9 mouse cellular contexts compared by ENCODE assay signal in genomic region chr3:86038648-86039047, GRCm38 (mm10). TPM values are rescaled to one million over a fixed set of nuclear protein-coding genes. Genes with fewer than 3 reads are reported as not detected.
A peak's percentile ranks its signal among the peaks of the same experiment; 100 is the strongest.
DNase-seq lines count a peak whose midpoint lies in the region; ATAC-seq and TF ChIP-seq lines count a peak whose summit lies in the region.
"Had no signal": no experiment of that assay in that cellular context is flagged by ENCODE, and none has a peak within 500 bp of the region (broad histone marks: within the 10 kb centered on the region; RNA-seq: fewer than 3 reads in every experiment).

No protein-coding gene starts in this region.

- H3K4me2 ChIP-seq in neural tube, embryonic 15.5 days: no peak overlapping the region
- no peak overlapping the region for H3K4me2 ChIP-seq in kidney, embryonic 15.5 days
- H3K4me2 ChIP-seq: midbrain, embryonic 12.5 days had no signal

- TF ChIP-seq POLR2A in small intestine, adult 2 months (IDR thresholded peaks at IDR 0.05; ENCODE audit: low read depth, low read length): no peak

- peaks cover 4% of the 10 kb centered on the region; the same call in 1 of the 2 replicates for H3K36me3 ChIP-seq in neural tube, embryonic 15.5 days
- peaks cover 28% of the 10 kb centered on the region for H3K36me3 ChIP-seq in kidney, embryonic 15.5 days
- peaks cover 16% of the 10 kb centered on the region for H3K36me3 ChIP-seq in small intestine, adult 2 months (ENCODE audit: control insufficient read depth, insufficient read depth, low read length)
- H3K36me3 ChIP-seq: midbrain, embryonic 12.5 days had no signal

- intact Hi-C loops in gastrocnemius, postnatal 14 days (cut with DNase I; ENCODE audit: low total_unique reads): loop anchor here (10.0 kb wide), 1 partner anchor 64 kb away; the partner anchor contains the start of gene Sh3d19
- intact Hi-C loops in left cerebral cortex, postnatal 36 days (cut with DNase I): no loop called here
- intact Hi-C loops in left cerebral cortex, postnatal 14 days (cut with DNase I): no loop called here

- peak overlapping the region; percentile 51 for H3K27ac ChIP-seq in neural tube, embryonic 15.5 days (replicated peaks)
- H3K27ac ChIP-seq in kidney, embryonic 15.5 days: peak overlapping the region; percentile 38; the same call in 1 of the 2 replicates
- H3K27ac ChIP-seq in small intestine, adult 2 months (ENCODE audit: insufficient read depth, low read depth, low read length): peak overlapping the region; percentile 25; the same call in 1 of the 2 replicates
- H3K27ac ChIP-seq: midbrain, embryonic 12.5 days had no signal

- H3K27me3 ChIP-seq in neural tube, embryonic 15.5 days (replicated peaks): no peaks in the 10 kb centered on the region
- H3K27me3 ChIP-seq in kidney, embryonic 15.5 days: no peaks in the 10 kb centered on the region
- H3K27me3 ChIP-seq in small intestine, adult 2 months (ENCODE audit: control insufficient read depth, insufficient read depth, low read length): no peaks in the 10 kb centered on the region
- H3K27me3 ChIP-seq: midbrain, embryonic 12.5 days had no signal

- H3K9ac ChIP-seq in neural tube, embryonic 15.5 days (replicated peaks): no peak overlapping the region
- H3K9ac ChIP-seq in kidney, embryonic 15.5 days: no peak overlapping the region
- H3K9ac ChIP-seq: midbrain, embryonic 12.5 days had no signal

- H3K9me3 ChIP-seq in neural tube, embryonic 15.5 days (replicated peaks): no peaks in the 10 kb centered on the region
- no peaks in the 10 kb centered on the region for H3K9me3 ChIP-seq in kidney, embryonic 15.5 days (replicated peaks)
- H3K9me3 ChIP-seq: midbrain, embryonic 12.5 days had no signal

- peaks cover 12% of the 10 kb centered on the region for H3K4me1 ChIP-seq in neural tube, embryonic 15.5 days
- H3K4me1 ChIP-seq in kidney, embryonic 15.5 days: peaks cover 11% of the 10 kb centered on the region
- no peaks in the 10 kb centered on the region for H3K4me1 ChIP-seq in small intestine, adult 2 months (ENCODE audit: control insufficient read depth, insufficient read depth, insufficient read length, low read length)

- H3K4me3 ChIP-seq in neural tube, embryonic 15.5 days (replicated peaks): no peak overlapping the region
- no peak overlapping the region for H3K4me3 ChIP-seq in kidney, embryonic 15.5 days (replicated peaks)
- no peak overlapping the region for H3K4me3 ChIP-seq in small intestine, adult 2 months (ENCODE audit: low read depth, low read length)
- H3K4me3 ChIP-seq: midbrain, embryonic 12.5 days had no signal

- whole genome bisulfite sequencing in neural tube, embryonic 15.5 days: 64% methylated on average over 3 of the region's 3 CpGs
- WGBS in kidney, embryonic 15.5 days: 49% methylated on average over 3 of the region's 3 CpGs
- 63% methylated on average over 3 of the region's 3 CpGs for WGBS in small intestine, adult 2 months

- DNase-seq in neural tube, embryonic 10.5 days (ENCODE audit: extremely low spot score, low spot score): no peak
- DNase-seq in gastrocnemius, postnatal 14 days: peak; percentile 65
- no peak for DNase-seq in left cerebral cortex, postnatal 36 days (ENCODE audit: low spot score in 2 of 2)
- DNase-seq in thymus, postnatal 25 days: no peak
- no peak for DNase-seq in left cerebral cortex, postnatal 14 days (ENCODE audit: low spot score in 2 of 2)

- ATAC-seq in neural tube, embryonic 15.5 days (ENCODE audit: low FRiP score): no peak
- no peak for ATAC-seq in kidney, embryonic 15.5 days (replicated peaks; ENCODE audit: low FRiP score)

- no peak for TF ChIP-seq CTCF in small intestine, adult 2 months (IDR thresholded peaks at IDR 0.05; ENCODE audit: extremely low read depth, insufficient read length, insufficient replicate concordance, low read depth, low read length)

RNA-seq across cellular contexts. Expression of gene Prss48, which starts 36.4 kb away (rescaled TPM):
- not detected in 2 replicates for polyA plus RNA-seq in neural tube, embryonic 15.5 days (2015; fragmentation: Nextera tagmentation; extraction: Ambion mirVana)
- total RNA-seq in gastrocnemius, postnatal 14 days (2021): not detected
- 0.18 and 0.39 TPM in 2 replicates for polyA plus RNA-seq in kidney, embryonic 15.5 days (2015; fragmentation: Nextera tagmentation; extraction: Ambion mirVana)
- polyA plus RNA-seq in small intestine, adult 2 months (2012; rRNA removed): not detected in 2 replicates
- not detected for total RNA-seq in left cerebral cortex, postnatal 36 days (2021)
- total RNA-seq in left cerebral cortex, postnatal 14 days (2021): not detected
- polyA plus RNA-seq: midbrain, embryonic 12.5 days had no signal
